Mouse (Mus musculus): Measurements from ENCODE around the gene Gm26741.
"Not testable (repeated sequence)": the region's sequence is repeated elsewhere in the genome, so short reads cannot be mapped to it uniquely, and the experiment has no call there.

The Gm26741 gene

DNA sequence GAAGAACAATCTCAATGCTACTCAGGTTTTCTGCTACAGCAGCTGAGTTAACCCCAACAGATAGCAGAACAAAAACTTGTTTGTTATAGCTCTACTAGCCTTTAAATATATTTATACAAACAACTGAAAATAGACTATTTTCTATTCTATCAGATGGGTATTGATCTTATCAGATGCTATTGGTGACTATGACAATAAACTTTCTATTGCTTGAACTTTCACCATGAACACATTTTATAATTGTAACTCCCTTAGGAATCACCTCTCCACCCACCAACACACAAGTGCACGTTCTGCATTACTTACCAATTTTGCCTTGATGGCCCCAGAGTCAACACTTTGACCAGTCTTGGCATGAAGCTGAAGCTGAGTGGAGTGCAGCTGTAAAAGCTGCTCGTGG, at the start of gene Gm26741:
Gene Gm26741, plus strand, starts transcription at position 301 of the 400 bp plus-strand sequence.
- DNase-seq (ENCODE audit: low spot score): no peak

DNA sequence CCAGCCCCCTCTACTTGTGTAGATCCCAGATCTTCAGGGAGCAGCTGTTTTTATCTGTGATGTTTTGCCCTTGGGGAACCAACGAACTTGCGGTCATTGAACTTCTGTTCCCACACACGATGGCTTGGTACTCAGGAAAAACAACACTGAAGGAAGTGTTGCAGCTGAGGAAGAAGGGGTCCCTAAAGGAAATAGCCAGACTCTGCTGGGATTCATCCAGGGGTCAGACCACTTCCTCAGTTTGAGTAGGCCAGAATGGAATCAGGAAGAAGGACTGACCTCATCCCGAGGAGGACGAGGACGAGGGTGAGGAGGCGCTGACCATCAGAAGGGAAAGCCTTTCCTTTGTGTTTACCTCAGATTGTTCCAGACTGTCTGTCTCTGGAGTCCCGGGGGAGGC, 49.4 kb upstream of the Gm26741 start:
- no peak for DNase-seq (ENCODE audit: low spot score)

DNA sequence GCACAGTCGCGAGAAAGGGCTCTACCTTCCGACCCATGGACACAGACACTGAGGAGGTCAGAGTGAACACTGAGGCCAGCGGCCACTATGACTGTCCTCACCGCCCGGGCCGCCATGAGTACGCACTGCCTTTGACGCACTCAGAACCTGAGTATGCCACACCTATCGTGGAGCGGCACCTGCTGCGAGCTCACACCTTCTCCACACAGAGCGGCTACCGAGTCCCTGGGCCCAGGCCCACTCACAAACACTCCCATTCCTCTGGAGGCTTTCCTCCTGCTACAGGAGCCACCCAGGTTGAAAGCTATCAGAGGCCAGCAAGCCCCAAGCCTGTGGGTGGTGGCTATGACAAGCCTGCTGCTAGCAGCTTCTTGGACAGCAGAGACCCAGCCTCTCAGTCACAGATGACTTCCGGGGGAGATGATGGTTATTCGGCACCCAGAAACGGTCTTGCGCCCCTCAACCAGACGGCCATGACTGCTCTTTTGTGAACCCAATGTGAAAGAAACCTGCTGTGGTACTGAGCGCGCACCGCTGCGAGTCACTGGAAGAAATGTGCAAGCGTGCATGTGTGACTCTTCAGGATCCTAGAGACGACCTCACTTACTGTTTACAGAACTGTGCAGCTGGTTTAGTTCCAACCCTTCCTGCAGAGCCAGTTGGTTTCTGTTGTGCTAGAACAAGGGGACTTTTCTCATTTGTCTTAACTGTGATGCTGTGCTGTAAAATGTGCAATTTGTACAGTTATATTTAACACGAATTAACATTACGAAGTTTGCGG, 38.9 kb upstream of the Gm26741 start:
- DNase-seq (ENCODE audit: low spot score): no peak

DNA sequence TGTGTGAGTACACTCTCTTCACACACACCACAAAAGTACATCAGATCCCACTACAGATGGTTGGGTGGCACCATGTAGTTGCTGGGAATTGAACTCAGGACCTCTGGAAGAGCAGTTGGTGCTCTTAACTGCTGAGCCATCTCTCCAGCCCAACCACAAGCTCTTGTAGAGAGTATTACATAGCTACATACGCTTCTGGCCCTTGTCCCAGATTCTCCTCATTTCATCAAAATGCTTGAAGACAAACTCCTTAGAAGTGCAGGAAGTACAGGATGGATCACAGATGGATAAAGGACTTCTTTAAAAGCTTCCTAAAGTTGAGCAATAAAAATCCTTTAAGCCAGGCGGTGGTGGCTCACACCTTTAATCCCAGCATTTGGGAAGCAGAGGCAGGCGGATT, 36.6 kb upstream of the Gm26741 start:
- DNase-seq (ENCODE audit: low spot score): no peak

DNA sequence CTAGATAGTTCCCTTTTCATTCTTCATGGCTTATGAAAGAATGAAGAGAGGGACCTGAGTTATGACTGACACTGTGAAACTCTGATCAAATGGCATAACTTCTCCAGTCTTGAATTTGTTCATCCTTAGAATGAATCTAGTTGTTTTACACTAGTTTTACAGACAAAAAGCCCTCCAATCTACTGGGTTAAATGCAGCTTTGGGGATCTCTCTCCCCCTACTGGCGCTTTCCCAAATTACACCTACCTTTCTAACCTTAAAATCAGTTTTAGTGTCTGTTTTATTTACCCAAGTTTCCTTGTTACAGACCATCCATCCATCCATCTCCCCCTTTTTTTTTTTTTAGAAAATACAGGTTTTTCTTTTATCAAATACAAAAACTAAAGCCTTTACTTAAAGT, 27.6 kb upstream of the Gm26741 start:
- DNase-seq (ENCODE audit: low spot score): peak; percentile 71

DNA sequence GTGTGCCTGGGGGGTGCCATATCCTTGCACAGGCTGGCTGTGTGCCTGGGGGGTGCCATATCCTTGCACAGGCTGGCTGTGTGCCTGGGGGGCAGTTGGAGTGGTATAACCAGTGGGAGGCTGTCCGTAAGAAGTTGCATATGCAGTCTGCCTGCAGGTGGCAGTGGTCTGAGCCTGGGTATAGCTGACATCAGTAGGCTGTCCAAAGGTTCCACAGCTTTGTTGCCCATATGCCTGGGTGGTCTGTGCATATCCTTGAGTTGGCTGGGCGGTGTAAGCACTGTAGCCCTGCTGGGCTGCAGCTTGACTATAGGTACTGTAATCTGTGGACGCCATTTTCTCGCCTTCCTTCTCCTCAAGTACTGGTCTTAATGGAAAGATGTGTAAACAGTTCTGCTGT, 15.2 kb upstream of the Gm26741 start:
- not testable (repeated sequence) for DNase-seq (ENCODE audit: low spot score)

DNA sequence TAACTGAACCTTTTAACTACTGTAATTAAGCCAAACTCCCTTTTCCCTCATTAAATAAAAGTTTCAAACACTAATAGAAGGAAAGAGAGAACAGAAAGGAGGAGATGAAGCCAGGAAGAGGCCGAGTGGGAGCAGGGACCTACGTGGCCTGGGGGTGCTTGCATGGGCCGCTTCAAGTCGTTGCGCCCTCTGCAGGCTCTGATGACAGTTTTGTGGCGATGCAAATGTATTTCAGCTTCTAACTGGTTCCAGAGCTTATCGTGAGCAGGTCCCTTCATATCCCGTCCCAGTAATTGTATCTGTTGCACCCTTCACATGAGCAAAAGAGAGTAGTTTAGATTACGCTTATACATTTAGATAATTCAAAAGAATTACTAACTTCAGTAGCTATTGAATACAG, 5.4 kb upstream of the Gm26741 start:
- DNase-seq (ENCODE audit: low spot score): peak; percentile 10

DNA sequence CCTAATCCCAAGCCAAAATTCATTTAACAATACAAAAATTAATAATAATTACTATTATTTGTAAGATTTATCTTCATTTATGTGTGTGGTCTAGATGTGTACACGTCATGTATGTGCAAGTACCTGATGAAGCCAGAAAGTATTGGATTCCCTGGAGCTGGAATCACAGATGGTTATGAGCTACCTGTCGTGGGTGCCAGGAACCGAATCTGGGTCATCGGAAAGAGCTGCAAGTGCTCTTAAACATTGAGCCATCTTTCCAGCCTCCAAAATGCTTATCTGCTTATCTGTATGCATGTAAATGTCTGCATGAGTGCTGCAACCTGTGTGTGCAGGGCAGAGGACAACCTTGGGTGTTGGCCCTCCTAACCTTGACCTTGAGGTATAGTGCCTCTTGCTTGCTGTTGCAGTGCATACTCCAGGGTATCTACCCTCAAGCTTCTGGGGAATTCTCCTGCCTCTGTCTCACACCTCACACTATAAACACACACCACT, 1.7 kb downstream of the Gm26741 start:
- no peak for DNase-seq (ENCODE audit: low spot score)

DNA sequence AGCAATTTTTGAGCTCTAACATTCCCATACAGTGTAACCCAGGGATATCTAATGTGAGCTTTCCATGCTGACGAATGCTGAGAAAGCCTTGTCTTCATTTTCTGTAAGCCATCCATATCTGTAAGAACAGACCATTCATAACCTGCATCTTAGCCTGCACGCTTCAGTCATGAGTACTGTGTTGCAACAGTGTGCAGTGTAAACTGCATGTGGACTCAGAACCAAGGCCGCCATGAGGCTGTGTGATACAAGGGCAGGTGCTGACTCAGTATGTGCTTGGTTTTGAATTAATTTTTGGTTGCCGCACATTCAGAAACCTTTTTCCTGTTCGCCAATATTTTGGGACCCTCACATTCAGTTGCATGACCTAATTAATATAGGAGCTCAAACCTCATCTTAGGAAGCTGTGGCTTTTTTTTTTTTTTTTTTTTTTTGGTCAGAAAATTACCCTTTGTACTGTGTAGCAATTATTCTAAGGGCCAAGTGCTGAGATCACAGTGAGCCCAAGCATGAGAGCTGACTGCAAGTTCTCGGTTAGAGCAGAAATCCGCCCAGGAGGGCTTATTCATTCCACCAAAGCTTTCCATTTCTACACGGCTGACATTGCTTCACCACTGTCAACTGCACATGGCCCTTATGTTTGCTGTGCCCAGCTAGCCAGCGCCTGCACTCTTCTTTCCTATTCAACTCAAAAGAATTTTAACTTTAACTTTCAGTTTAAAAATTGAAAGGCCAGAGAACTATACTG, 2.5 kb downstream of the Gm26741 start:
- no peak for DNase-seq (ENCODE audit: low spot score)

DNA sequence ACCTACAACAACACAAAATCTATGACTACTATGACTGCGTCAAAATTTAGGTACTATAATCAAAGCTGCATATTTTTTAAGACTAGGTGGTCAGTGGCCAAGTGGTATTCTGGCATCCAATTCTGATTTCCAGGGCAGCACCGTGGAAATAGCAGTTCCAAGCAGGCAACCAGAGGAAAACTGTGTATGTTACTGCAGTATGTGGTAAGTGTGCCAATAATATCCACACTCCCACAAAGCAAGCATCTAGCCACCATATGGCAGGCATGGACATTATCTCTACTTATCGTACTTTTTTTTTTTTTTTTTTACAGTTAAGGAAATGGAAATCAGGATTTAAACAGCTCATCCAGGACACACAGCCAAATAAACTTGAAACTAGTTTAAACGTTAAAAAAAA, 9.8 kb downstream of the Gm26741 start:
- no peak for DNase-seq (ENCODE audit: low spot score)

DNA sequence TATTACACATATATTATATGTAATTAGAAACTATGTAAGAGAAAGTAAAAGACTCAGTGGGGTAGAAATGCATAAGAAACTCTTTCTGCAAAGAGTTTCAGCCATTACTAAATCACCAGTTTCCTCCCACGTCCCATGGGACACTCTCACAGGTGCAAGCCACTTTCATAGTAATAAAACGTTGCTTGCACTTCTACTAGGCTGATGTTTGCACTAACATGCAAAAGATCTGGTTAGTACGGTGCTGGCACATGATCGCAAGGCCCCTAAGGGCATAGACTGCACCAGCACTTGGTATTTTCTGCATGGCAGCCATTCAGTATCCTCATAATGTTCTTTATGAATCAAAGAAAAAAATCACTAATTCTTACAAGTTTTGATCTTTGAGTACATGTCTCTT, 15.3 kb downstream of the Gm26741 start:
- no peak for DNase-seq (ENCODE audit: low spot score)

DNA sequence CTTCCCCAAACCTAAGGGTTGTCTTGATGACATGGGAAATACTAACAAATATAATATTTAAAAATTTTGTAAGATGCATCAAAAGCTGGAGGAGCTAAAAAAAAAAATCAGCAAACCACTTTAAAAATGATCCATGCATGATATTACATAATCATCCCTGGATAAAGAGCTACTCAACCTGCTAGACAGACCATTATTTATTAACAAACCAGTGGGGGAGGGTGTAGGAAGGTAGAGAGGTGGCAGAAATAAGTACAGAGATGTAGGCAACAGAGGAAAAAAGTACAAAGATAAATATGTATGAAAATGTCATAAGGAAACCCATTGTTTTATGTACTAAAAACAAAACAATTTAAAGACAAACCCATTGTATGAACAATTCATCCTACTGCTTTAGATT, 16.1 kb downstream of the Gm26741 start:
- no peak for DNase-seq (ENCODE audit: low spot score)

DNA sequence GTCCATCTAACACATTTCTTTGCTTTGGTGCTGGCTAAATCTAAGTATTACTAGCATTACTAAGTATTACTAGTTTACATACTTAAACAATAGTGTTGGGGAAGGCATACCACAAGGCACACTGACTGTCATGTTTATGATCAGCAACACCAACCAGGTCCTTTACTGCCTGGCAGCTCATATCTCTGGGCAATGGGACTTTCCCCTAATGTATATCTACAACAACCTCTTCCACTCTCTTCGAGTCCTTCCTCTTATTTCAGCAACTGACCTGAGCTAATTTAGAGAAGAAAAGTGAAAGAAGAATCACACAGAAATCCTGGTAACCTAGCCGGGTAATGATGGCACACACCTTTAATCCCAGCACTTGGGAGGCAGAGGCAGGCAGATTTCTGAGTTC, 17.9 kb downstream of the Gm26741 start:
- no peak for DNase-seq (ENCODE audit: low spot score)

DNA sequence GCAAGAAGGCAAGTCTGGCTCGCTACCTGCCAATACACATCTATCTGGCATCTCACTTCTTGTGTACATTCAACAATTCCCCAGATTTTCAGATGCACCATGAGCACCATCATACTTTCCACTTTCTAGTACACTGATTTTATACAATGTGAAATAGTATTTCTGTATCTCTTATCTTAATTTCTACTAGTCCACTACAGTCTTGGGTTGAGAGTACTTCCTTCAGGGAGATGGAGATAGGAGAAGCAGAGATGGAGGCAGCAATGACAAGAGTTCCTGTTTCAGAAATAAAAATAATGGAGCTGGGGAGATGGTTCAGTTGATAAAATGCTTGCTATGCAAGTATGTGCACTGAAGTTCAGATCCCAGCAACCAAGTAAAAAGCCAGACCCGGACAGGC, 19.2 kb downstream of the Gm26741 start:
- DNase-seq (ENCODE audit: low spot score): no peak

DNA sequence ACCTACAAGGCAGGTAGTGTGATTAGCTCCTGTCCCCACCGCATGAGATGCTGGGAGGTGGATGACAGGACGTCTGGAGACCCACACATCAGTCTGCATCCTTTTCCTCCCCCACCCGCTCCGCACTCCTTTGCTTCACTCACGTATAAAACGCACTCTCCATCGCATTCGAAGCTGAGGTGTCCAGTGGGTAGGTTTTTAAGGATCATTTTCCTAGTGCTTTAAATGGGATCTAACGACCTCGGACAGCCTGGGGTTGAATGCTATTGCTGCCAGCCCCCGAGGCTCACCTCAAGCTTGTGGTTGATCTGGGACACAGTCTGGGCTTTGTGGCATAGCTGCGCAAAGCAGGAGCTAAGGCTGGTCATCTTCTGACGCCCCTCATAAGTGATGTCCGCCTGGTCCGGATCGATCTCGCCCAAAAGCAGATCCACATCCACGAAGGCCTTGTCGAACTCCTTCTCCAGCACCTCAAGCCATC, 22.8 kb downstream of the Gm26741 start:
- peak; percentile 69 for DNase-seq (ENCODE audit: low spot score)

DNA sequence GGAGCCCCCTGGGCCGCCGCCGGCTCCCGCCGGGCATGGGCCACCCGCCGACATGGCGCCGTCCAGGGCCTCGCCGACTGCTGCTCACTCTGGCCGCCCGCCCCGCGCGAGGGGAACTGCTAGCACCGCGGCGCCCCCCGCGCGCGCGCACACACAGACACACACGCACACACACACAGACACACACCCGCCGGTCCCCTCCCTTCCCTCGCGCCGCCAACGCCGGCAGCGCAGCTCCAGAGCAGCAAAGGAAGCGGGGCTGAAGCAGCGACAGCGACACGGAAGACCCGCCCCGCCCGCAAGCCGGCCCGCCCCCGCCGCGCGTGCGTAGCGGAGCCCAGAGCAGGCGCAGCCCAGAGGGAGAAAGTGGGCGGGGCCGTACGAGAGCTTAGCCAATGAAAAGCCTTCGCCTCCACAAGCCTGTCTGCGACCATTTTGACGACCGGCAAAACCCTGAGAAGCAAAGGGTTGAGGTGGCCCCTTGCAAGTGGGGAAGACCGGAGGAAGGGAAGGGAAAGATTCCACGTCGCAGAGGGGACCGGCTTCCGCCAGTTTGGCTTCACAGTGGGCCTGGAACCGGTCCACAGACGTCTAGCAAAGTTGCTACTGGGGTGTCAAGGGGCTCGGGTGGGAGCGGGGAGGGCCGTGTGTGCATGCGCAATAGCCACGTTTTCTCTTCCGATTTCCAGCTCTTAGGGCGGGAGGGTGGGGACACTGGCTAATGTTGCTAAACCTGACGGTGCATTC, 23.5 kb downstream of the Gm26741 start, which contains the start of gene Gopc:
Gene Gopc, minus strand, starts transcription at position 280 of the 747 bp plus-strand sequence.
- DNase-seq (ENCODE audit: low spot score): peak; percentile 98

DNA sequence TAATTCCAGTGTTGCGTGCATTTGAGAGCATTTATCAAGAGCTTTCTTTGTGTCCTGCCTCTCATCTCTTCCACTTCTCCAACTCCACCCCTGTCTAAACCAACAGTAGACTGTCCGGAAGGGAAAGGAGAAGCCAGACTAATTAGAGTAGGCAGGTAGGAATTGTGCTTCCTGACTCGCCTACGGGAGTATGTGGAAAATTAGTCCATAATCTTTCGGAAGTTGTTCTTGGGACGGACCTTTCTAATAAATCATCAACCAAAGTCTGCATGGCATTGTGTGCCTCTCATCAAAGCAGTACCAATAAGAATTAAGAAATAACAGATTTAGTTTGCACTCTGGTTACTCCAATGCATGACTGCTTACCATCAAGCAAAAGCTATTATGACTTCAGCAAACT, 24.5 kb downstream of the Gm26741 start:
- no peak for DNase-seq (ENCODE audit: low spot score)

DNA sequence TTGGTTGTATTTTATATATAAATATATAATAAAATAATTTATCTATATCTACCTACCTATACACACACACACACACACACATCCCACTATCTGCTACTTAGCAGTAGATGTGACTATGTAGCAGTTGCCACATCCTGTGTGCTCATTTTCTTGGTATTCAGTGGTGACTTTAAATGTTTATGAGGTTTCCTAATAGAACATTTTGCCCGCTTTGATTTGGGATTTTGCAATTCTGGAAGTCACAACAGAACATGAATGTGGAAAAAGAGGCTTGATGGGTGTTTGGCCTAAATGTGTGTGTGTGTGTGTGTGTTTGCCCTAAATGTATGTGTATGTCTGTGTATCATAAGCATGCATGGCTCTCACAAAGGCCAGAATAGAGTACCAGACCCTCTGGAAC, 25.0 kb downstream of the Gm26741 start:
- no peak for DNase-seq (ENCODE audit: low spot score)

DNA sequence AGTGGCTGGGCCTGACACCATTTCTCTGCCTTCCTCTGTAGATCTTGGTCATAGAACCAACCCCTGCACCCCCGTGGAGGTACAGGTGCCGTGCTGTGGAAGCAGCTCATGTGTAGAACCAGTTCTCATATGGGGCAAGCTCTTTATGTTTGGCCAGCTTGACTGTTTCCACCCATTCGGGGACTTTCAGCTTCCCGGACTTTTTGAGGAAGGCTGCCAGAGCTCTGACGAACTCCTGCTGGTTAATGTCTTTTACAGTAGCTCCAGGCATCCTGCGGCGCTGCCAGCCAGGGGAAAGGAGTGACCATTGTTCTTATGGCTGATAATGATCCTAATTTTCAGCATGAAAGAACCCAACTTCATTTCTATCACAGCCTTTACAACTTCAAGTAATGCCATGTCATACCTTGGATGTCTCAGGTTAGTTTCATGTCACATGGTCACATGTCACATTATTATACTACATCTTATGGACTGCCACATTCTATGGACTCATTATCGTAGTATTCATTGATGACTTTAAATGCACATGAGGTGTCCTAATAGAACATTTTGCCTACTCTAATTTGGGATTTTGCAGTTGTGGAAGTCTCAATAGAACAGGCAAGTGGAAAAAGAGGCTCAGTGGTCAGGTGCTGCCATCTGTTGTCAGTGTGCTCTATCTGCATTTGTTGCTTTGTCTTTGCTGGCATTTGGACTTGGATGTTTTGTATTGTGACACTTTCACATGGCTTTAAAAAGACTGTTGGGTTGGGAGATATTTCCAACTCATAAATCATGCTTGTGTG, 26.4 kb downstream of the Gm26741 start:
- DNase-seq (ENCODE audit: low spot score): peak; percentile 78

DNA sequence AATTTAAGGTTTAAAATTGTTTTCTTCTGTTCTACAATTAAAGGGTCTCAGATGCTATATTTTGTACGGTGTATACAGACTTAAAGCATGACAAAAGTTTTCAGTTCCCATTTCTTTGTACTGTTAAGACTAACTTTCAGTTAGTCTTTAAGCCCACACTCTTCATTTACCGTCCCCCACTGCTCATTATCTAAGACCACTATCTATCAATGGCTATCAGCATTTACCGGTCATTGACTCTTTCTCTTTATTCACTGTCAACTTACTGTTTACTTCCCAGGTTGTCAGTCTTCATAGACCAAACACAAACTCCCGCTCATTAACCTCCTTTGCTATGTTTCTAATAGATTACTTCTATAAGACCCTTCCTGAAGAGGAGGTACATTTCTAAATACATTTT, 28.6 kb downstream of the Gm26741 start:
- DNase-seq (ENCODE audit: low spot score): no peak

DNA sequence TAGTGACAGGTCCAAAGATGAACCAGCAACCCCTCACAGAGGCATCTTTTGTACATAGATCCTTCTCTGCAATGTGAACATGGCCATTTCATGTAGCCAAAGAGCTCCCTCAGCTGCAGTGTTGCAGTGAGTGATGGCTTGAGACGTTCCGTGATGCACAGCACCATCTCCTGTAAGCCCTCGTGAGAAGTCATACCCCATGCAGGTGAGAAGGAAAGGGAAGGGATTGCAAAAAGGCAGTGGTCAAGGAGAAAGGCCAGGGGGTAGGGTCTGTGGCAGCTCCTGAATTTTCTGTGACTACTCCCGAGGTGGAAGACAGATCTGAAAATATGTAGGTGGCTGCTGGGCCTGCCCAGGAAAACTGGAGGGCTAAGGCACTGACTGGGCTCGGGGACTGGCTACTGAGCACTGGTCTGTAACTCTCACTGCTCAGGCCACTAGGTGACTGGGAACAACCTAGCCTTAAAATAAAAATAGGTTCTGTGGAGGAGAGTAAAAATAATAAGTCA, 30.4 kb downstream of the Gm26741 start, which contains the start of gene Nepn:
Gene Nepn, plus strand, starts transcription at position 51 of the 509 bp plus-strand sequence.
- no peak for DNase-seq (ENCODE audit: low spot score)

Measured in embryo, embryonic 10.5 days (tissue).